Mouse (Mus musculus): ENCODE measurements around the gene Dusp15. TPM values are rescaled to one million over a fixed set of nuclear protein-coding genes. Genes with fewer than 3 reads are reported as not detected.

Dusp15 gene
- polyA plus RNA-seq, 1 experiment from 2014 or later = 13.5 TPM

DNA sequence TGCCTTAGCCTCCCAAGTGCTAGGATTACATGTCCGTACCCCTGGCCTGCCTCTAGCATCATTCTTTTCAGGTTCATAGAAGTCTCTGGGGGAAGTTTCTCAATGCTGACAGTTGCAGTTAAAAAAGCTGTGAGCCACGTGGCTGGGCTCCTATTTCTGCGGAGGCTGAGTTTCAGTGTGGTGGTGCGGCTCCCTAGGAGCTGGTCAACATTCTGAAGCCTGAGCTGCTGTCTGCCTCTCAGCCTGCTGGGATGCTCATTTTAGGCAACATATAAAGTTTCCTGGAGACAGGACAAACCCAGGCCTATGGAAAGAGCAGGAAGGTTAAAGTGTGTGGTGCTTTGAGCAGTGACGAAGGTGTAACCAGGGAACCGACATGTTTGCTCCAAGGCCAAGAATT lies 52.5 kb downstream of the Dusp15 start:
- no peaks in the 10 kb centered on the region for H3K27me3 ChIP-seq
- no peaks in the 10 kb centered on the region; the same call in 1 of the 2 replicates for H3K4me1 ChIP-seq (replicated peaks)
- no peaks in the 10 kb centered on the region for H3K9me3 ChIP-seq
- H3K36me3 ChIP-seq = no peaks in the 10 kb centered on the region
- H3K9ac ChIP-seq = no peak overlapping the region
- H3K27ac ChIP-seq (replicated peaks) = no peak overlapping the region
- H3K4me2 ChIP-seq = no peak overlapping the region
- no peak overlapping the region for H3K4me3 ChIP-seq
- ATAC-seq (ENCODE audit: low FRiP score, low read depth) = no peak
- WGBS = 75% methylated on average over 6 of the region's 6 CpGs

DNA sequence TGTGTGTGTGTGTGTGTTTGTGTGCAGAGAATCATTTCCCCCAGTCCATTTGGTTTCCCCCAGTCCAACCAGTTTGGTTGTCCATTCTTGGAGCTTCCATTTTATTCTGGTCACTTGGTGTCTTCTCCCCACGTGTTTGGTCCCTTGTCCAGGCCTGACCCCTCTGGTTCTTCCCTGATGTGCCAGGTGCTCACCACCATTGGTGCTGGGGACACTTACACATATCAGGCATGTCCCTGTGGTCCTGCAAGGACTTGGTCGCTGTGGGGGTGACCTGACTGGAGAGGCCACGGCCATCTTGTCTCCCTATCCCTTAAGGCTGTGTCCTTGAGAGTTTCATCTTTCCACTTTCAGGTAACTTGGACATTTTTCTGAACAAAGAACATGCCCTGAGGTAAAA lies 54.6 kb downstream of the Dusp15 start:
- WGBS = 82% methylated on average over 3 of the region's 3 CpGs
- H3K27me3 ChIP-seq = no peaks in the 10 kb centered on the region
- H3K36me3 ChIP-seq = no peaks in the 10 kb centered on the region
- H3K4me2 ChIP-seq = no peak overlapping the region
- H3K9me3 ChIP-seq = no peaks in the 10 kb centered on the region
- H3K27ac ChIP-seq (replicated peaks) = no peak overlapping the region
- H3K9ac ChIP-seq = no peak overlapping the region
- H3K4me1 ChIP-seq (replicated peaks) = no peaks in the 10 kb centered on the region
- no peak for ATAC-seq (ENCODE audit: low FRiP score, low read depth)
- no peak overlapping the region for H3K4me3 ChIP-seq

DNA sequence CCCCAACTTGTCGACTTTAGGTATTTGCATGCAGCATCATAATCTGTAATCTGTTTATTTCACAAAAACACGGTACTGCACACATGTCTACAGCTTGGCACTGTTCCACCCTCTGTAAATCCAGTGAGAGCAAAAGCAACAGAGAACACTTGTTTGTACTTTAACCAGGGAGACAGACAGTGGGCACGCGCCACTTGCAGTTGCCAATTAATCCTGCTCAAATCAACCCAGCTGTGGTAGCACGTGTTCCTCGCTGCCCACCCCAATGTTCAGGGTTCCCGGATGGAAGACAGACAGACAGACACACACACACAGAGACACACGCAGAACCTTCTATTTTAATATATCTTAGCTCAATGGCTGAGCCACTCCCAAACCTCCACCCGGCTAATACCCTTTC lies 55.7 kb downstream of the Dusp15 start:
- Histone ChIP-seq H3K9me3 (no peaks in the 10 kb centered on the region), H3K4me3 (no peak overlapping the region), H3K4me1 (replicated peaks) (no peaks in the 10 kb centered on the region), H3K36me3 (no peaks in the 10 kb centered on the region), H3K4me2 (no peak overlapping the region), H3K27me3 (no peaks in the 10 kb centered on the region), H3K9ac (no peak overlapping the region), H3K27ac (replicated peaks) (no peak overlapping the region)
- no peak for ATAC-seq (ENCODE audit: low FRiP score, low read depth)
- 87% methylated on average over 9 of the region's 9 CpGs for WGBS

Other genes with a start within 250 kb of the Dusp15 start
- gene Id1, start 215.4 kb downstream of the Dusp15 start, polyA plus RNA-seq (2015; fragmentation: Nextera tagmentation; extraction: Ambion mirVana) = 55.3 and 57.5 TPM in 2 replicates
- 6.3 TPM in 2 replicates for gene Cox4i2, start 197.5 kb downstream of the Dusp15 start, polyA plus RNA-seq (2015; fragmentation: Nextera tagmentation; extraction: Ambion mirVana)
- gene Bcl2l1, start 120.0 kb downstream of the Dusp15 start, polyA plus RNA-seq (2015; fragmentation: Nextera tagmentation; extraction: Ambion mirVana) = 145 and 155 TPM in 2 replicates
- gene Tpx2, start 103.7 kb downstream of the Dusp15 start, polyA plus RNA-seq (2015; fragmentation: Nextera tagmentation; extraction: Ambion mirVana) = 17.4 and 22.3 TPM in 2 replicates
- gene Mylk2, start 40.3 kb downstream of the Dusp15 start, polyA plus RNA-seq (2015; fragmentation: Nextera tagmentation; extraction: Ambion mirVana) = 0.05 and 0.08 TPM in 2 replicates
- gene Foxs1, start 18.5 kb downstream of the Dusp15 start, polyA plus RNA-seq (2015; fragmentation: Nextera tagmentation; extraction: Ambion mirVana) = 4.6 and 4.9 TPM in 2 replicates
- gene Ttll9, start 10.8 kb upstream of the Dusp15 start, polyA plus RNA-seq (2015; fragmentation: Nextera tagmentation; extraction: Ambion mirVana) = 8.3 and 8.7 TPM in 2 replicates
- gene Pdrg1, start 63.7 kb upstream of the Dusp15 start, polyA plus RNA-seq (2015; fragmentation: Nextera tagmentation; extraction: Ambion mirVana) = 234 TPM in 2 replicates
- 1.9 and 2.1 TPM in 2 replicates for gene Xkr7, start 80.2 kb upstream of the Dusp15 start, polyA plus RNA-seq (2015; fragmentation: Nextera tagmentation; extraction: Ambion mirVana)
- gene Ccm2l, start 114.3 kb upstream of the Dusp15 start, polyA plus RNA-seq (2015; fragmentation: Nextera tagmentation; extraction: Ambion mirVana) = 2.0 and 2.1 TPM in 2 replicates
- 3.7 and 4.4 TPM in 2 replicates for gene Hck, start 156.8 kb upstream of the Dusp15 start, polyA plus RNA-seq (2015; fragmentation: Nextera tagmentation; extraction: Ambion mirVana)
- 77.8 and 85.6 TPM in 2 replicates for gene Tm9sf4, start 209.6 kb upstream of the Dusp15 start, polyA plus RNA-seq (2015; fragmentation: Nextera tagmentation; extraction: Ambion mirVana)